Mouse (Mus musculus): ENCODE measurements around the gene E2f8. TPM values are rescaled to one million over a fixed set of nuclear protein-coding genes. Genes with fewer than 3 reads are reported as not detected.

E2f8 gene
- total RNA-seq (2023) = 56.6 and 60.1 TPM in 2 replicates

DNA sequence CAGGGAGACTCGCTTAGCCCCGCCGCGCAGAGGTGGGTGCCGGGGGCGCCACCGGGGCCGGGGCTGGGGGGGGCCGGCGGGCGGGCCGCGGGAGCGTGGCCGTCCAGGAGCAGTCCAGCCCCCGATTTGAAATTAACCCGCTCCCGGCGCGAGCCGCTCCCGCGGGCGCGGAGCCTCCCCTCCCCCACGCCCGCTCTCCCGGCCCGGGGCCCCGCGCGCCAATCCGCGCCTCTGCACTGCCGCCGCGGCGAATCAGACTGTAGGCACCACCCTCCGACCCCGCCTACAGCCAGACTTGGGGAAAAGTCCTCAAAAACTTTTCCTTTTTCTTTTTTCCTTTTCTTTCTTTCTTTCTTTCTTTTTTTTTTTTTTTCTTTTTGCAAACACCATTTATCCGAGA is at the start of gene E2f8:
E2f8 (minus strand) TSS at position 111 of the 400 bp plus-strand sequence.

DNA sequence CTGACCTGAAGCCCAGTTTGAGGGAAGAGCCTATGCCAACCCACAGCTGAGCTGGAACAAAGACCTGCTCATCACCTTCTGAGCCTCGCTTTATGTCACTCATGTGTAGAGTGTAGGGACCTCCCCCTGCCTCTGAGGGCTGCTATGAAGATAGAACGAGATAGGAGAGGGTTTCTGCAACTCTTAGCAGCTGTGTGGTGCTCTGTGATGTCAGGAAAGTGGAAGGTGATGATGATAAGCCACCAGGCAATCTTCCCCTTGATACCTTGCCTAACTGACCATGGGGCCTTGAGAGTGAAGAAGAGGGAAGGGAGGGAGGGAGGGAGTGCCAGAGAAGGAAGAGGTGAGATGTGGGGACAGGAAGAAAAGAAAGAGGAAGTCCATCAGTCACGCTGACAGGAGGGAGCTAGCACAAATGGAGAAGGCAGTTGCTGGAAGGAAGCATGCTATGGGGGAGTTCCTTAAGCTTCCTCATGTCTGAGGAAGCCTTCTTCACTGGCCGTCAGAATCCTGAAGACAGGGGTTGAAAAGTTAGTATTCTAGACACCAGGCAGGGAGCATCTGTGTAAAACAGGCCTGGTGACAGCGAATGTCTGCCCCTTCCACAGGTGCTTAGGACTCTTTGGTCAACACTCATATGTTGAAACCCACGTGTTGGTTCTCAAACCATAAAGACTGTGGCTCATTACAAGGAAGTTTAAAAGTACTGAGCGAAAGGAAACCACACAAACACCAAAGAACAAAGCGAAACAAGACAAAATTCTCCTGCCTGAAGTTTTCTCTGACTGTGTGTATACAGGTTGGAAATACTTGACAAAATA is 27.3 kb upstream of the E2f8 start, which contains the start of gene Nav2:
Nav2 (plus strand) TSS at position 196 of the 821 bp plus-strand sequence.

DNA sequence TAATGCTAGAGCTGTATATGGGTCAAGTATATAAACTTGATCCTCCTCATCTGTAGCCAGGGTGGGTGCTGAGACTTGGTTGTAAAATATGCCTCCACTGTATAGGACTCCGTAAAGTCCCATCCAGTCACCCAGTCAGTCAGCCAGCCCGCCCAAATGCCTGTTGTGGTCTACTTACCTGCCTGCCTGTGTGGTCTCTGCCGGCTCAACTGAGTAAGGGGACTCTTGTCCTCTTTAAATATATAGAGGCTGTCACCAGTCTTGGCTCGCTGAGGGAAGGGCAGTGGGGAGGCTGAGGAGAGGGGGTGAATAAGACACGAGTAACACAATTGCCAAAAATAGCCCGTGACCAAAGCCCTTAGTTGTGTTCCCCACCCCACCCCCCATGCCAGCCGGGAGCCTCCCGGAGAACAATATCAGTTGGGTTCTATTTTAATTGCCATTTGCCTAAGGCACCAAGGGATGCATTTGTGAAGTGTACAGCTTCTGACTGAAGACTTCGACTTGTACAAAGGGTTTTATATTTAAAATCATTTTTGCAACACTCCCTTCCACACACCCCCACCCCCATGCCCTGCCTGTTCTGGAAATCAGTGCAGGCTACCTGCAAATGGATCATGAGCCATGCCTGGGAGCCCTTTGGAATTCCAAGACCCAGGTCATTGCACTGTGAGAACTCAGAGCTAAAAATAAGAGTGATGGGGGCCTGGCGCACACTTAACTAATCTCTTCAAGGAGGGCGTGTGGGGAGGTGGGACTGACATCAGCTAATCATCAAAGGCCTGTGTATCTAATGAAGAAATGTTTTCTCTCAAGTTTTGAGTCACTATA is 33.4 kb downstream of the E2f8 start, which contains the start of gene Csrp3:
Csrp3 (minus strand) TSS at position 214 of the 831 bp plus-strand sequence.

Other genes starting within 250 kb of the E2f8 start
- gene Mrgprb3, start 237.8 kb downstream of the E2f8 start, total RNA-seq (2023) = not detected in 2 replicates
- 20.4 and 23.8 TPM in 2 replicates for gene Zdhhc13, start 92.6 kb downstream of the E2f8 start, total RNA-seq (2023)
- 0.79 TPM in 1 of 2 replicates, not detected in the other for gene Csrp3, start 33.6 kb downstream of the E2f8 start, total RNA-seq (2023)
- 10.4 and 12.3 TPM in 2 replicates for gene Nav2, start 27.1 kb upstream of the E2f8 start, total RNA-seq (2023)

Measured in neutrophil, adult 65 days (primary cell).